Mouse (Mus musculus) bone marrow macrophage, adult 2 months (primary cell): ENCODE results near the gene Ackr4. TPM values are rescaled to one million over a fixed set of nuclear protein-coding genes. Genes with fewer than 3 reads are reported as not detected.
A peak's percentile ranks its signal among the peaks of the same experiment; 100 is the strongest.

Experiments
- H3K27ac ChIP-seq: 2 replicates; pipeline ENCODE4 v1.5.1; 2012; ENCODE audit warnings: low read depth, low read length; ENCODE audit not compliant: insufficient read depth
- H3K4me1 ChIP-seq: 2 replicates; pipeline ENCODE4 v1.6.1; 2012; ENCODE audit warnings: low read length; ENCODE audit not compliant: control insufficient read depth, insufficient read depth
- H3K4me3 ChIP-seq: 2 replicates; pipeline ENCODE4 v1.5.1; 2012; ENCODE audit warnings: mild to moderate bottlenecking, low read length, moderate library complexity; ENCODE audit not compliant: insufficient read depth
- CTCF ChIP-seq: IDR thresholded peaks from 2 replicates; pipeline ENCODE4 v1.5.1; 2012; ENCODE audit warnings: low read depth, mild to moderate bottlenecking, low read length, moderate library complexity
- POLR2A ChIP-seq: IDR thresholded peaks from 2 replicates; pipeline ENCODE4 v1.6.1; 2012; ENCODE audit warnings: mild to moderate bottlenecking, low read depth, low read length, borderline replicate concordance
- polyA plus RNA-seq: library from polyadenylated mRNA; stranded (reverse); fragments of >200 nt; gene quantifications from 2 replicates; pipeline ENCODE4 v1.2.4, GENCODE M21; 2012; ENCODE audit not compliant: missing spikeins, insufficient read depth, insufficient read length

Gene Ackr4
- polyA plus RNA-seq, 1 experiment, result not detected

DNA sequence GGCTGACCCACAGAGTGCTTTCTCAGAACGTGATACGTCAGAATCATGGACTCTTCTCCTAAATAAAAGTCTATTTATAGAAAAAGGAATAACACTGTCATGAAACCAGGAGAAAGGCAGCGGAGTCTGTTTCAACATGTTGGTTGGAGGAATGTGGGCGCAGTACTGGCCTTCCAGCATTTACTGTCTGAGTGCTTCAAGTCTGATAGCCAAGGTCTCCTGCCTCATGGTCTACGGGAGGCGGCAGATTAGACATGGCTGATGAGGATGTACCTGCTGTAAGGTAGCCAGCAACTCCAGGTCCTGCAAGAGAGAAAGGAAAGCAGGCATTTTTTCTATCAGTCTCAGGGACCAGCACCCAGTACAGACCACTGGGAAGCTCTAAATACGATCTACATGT is 25.4 kb upstream of the Ackr4 start:
- TF ChIP-seq CTCF (no peak), POLR2A (no peak)
- Histone ChIP-seq H3K4me3 (no peak overlapping the region), H3K4me1 (no peaks in the 10 kb centered on the region)

DNA sequence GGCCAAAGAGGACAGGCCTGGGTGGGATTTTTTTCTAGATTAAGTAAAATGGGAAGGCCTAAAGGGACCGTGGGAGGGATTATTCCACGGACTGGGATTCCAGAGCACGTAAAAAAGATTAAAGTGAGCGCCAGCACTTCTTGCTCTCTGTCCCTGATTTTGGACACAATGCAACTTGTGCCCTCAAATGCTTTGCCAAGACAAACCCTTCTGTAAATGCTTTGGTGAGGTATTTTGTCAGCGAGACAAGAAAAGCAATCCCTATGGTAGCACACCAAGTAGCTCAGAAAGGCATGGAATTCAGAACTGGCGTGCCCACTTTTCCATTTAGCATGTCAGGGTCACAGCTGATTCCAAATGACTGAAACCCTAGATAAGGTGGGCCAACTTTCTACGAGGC is 22.2 kb upstream of the Ackr4 start:
- H3K27ac ChIP-seq, result no peak overlapping the region
- no peaks in the 10 kb centered on the region for H3K4me1 ChIP-seq
- TF ChIP-seq CTCF (no peak), POLR2A (no peak)
- H3K4me3 ChIP-seq, result no peak overlapping the region

More for the DNA sequence above, 25.4 kb upstream of the Ackr4 start:
- H3K27ac ChIP-seq, result no peak overlapping the region

DNA sequence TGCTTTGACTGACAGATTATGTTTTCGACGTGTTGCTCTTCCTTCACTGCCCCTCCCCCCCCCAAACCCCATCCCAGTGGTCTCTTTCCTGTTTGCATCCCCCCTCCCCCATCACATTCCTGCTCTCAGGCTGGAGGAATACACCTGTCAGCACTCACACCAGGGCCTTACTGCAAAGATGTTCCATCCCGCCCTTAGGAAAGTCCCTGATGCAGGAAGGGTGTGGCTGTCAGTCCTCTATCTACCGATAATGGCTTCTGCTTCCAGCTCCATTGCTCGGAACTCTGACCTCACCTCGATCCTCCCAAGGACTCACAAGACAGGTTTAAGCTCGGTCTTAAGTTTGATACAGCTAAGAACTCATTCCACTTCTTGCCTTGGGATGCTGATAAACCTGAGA is 19.9 kb upstream of the Ackr4 start:
- no peak overlapping the region for H3K27ac ChIP-seq
- H3K4me1 ChIP-seq, result no peaks in the 10 kb centered on the region
- no peak for TF ChIP-seq POLR2A
- TF ChIP-seq CTCF, result no peak
- H3K4me3 ChIP-seq, result no peak overlapping the region

DNA sequence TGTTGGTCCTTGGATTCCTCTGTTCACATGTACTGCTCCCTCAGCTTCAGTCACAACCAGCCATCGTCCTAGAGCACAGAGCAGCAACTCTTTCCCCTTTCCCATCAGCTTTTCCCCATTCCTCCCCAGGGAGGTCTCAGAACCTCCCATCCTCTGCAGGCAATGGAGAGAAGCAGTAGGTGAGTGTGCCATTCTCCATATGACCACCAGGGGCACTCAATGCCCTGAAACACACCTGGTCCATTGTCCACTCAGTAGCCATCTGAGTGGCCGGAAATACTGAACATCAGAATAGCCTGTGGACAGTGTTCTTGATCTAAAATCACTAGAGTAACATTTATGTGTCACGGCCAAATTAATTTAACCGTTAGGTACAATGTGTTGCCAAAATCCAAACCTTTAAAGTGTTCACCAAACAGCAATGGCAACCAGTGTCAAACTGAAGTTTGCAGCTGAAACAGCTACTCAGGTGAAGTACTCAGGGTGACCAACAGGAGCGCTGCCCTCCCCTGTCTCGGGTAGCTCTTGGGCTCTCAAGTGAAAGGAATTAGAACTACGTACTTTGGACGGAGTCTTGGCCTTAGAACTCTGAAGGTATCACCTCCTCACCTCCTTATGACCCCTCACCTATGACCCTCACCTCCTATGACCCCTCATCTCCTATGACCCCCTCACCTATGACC is 17.7 kb upstream of the Ackr4 start:
- Histone ChIP-seq H3K4me1 (peaks cover 14% of the 10 kb centered on the region), H3K27ac (no peak overlapping the region), H3K4me3 (no peak overlapping the region)
- TF ChIP-seq POLR2A (no peak), CTCF (peak; percentile 39; the same call in 1 of the 2 replicates)

DNA sequence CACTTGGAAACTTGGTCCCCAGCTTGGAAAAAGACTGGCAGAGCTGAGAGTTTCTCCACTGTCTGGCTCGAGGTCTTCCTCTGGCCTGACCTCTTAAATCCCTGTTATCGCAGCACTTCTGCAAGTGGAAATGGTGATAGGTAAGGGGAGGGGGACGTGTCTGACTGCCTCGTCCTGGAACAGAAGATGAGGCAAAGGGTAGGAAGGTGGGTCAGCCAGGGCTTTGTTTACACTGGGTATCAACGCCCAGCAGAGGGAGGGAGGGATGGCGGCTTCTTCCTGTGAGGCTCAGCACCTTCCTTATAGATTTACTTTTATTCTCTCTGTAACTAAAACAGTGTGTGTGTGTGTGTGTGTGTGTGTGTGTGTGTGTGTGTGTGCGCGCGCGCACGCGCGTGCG is 16.1 kb upstream of the Ackr4 start:
- Histone ChIP-seq H3K4me1 (peaks cover 15% of the 10 kb centered on the region), H3K27ac (no peak overlapping the region), H3K4me3 (no peak overlapping the region)
- TF ChIP-seq CTCF, result no peak
- TF ChIP-seq POLR2A, result no peak

DNA sequence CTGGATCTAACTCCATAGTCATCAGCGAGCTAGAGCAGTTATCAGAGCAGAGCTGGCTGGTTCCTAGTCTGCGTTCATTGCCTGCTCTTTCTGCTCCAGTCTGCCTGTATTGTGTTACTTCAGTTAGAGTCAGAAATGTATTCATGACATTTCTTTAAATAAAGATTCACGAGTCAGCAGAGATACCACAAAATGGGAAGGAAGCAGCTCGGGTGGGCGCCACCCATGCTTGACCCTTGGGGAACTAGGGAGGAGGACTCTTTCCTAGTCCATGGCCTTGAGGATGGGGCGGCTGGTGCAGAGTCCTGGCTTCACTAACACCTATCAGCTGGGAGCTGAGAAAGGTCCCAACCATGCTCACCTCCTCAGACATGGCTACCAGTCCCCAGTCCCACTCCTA is 13.6 kb upstream of the Ackr4 start:
- no peak overlapping the region for H3K4me3 ChIP-seq
- H3K4me1 ChIP-seq, result peaks cover 15% of the 10 kb centered on the region
- H3K27ac ChIP-seq, result peak overlapping the region; percentile 54
- TF ChIP-seq CTCF, result no peak
- no peak for TF ChIP-seq POLR2A

DNA sequence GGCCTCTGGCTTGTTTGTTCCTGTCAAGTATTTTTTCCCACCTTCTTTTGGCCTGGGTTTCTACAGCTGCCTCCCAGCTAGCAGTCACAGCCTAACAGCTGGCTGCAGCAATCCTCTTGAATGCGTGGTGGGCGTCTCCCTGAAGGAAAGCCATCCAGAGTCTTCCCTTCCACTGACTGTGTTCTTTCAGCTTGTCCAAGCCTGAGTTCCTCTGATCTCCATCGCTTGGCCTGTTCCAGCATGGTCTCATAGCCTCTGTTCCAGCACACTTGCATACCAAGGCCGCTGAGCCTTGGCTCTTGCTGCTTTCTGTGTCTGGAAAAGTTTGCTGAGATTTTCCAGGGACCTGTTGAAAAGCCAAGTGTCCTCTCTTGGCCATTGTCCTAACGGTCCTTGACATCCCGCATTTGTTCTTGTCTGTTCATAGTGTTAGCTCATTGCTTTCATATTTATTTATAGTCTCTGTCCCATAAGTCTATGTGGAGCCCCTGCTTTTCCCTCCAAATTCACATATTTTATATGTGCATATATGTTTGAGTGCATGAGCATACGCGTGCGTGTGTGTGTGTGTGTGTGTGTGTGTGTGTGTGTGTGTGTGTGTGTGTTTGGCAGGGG is 3.5 kb upstream of the Ackr4 start:
- Histone ChIP-seq H3K27ac (no peak overlapping the region), H3K4me1 (no peaks in the 10 kb centered on the region), H3K4me3 (no peak overlapping the region)
- no peak for TF ChIP-seq POLR2A
- no peak for TF ChIP-seq CTCF

DNA sequence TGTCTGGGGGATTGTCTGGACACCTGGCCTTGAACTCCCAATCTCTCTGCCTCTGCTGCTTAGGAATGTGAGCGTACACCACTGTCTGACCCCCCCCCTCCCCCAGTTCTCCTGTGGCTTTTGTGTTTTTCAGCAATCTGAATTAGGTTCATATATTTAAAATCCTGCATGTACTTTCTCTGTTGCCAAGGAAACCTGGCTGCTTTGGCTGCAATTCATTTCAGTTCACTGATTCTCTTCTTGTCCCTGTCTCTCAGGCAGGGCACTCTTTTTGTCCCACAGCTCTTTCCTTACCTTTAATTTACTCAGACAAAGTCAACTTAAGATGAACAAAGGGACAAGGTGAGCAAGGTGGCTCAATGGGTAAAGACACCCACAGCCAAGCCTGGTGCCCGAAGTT is 1.4 kb upstream of the Ackr4 start:
- no peaks in the 10 kb centered on the region for H3K4me1 ChIP-seq
- no peak for TF ChIP-seq CTCF
- TF ChIP-seq POLR2A, result no peak

DNA sequence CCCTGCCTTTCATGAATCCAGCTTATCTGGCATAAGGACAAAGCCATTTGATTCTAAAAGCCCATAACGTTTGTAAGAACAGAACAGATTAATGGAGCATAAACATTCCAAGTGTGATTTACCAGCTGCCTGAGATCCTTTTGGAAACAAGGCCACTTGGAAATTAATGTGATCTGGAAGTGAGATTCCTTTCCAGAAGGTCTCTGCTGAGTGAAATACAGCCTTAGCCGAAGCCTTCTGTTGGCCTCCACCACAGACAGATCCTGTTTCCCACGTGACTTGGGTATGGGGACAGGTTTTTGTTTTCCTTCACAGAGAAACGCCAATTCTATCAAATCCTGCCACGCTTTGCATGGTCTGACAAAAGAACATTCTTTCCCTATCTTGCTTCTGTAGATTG is 3.1 kb downstream of the Ackr4 start:
- TF ChIP-seq POLR2A (no peak), CTCF (no peak)
- Histone ChIP-seq H3K4me1 (no peaks in the 10 kb centered on the region), H3K4me3 (no peak overlapping the region)

More for the DNA sequence above, 1.4 kb upstream of the Ackr4 start:
- Histone ChIP-seq H3K27ac (no peak overlapping the region), H3K4me3 (no peak overlapping the region)

DNA sequence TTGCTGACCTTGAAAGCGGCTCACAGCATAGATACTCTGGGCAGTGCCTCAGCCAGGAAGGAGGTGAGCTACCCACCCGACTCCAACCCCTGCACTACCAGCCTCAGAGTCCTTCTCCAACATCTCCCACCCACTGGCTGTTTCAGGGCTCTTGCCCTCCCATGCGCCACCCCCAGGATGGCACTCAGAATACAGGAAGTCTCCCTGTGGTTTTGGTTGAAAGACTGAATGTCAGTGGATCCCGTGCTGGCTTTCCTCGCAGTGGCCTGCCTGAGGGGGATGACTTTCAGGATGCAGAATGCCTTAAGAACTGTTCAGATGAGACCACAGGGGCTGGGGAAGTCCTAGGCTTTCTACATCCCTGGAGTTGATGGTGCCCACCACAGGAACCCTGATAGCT is 3.6 kb downstream of the Ackr4 start:
- H3K4me3 ChIP-seq, result no peak overlapping the region
- TF ChIP-seq CTCF, result no peak
- no peak for TF ChIP-seq POLR2A

More for the DNA sequence above, 3.1 kb downstream of the Ackr4 start:
- H3K27ac ChIP-seq, result no peak overlapping the region

More for the DNA sequence above, 3.6 kb downstream of the Ackr4 start:
- no peak overlapping the region for H3K27ac ChIP-seq
- no peaks in the 10 kb centered on the region for H3K4me1 ChIP-seq
